In the genomic region with DNA sequence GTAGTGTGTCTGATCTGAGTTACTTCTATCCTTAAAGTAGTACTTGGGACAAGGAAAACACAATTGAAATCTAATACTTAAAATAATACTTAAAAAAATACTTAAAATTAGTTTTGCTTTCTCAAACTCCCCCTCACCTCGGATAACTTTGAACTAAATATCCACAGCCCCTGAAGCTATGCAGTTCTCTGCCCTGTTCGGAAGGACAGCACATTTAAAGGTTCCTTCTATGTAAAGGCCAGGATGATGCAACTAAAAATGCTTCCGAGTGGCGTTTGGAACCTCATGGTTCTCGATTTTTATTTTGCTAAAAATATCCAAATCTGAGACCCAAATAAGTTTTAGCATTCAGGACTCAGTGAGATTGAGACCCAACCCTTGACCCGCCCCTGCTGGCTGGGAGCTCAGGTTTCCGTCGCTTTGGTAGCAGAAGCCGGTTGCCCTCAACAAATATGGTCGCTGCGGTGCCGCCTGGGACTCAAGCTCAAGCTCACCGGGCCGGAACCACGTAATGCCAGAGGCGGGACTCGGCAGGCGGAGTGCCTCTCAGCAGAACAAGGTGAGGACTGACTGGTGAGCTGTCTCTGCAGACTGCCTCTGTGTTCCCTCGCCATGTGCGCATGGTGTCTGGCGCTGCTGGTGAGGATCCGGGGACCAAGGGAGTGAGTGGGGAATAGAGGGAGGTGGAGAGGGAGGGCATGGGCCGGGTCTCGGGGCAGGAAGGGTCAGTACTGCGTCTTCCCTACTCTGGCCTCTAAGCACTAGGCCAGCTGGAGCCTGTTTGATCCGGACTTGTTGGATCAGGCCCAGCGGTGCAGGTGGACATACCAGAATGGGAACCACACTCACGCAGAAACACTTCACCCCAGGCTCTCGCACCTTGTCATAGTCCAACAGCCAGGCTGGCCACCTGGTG, we compare ENCODE assay signal across 7 mouse cellular contexts. TPM values are rescaled to one million over a fixed set of nuclear protein-coding genes. Genes with fewer than 3 reads are reported as not detected.
A peak's percentile ranks its signal among the peaks of the same experiment; 100 is the strongest.
DNase-seq lines count a peak whose midpoint lies in the region; ATAC-seq lines count a peak whose summit lies in the region.

A gene (plus strand): TSS at position 429 of the 916 bp plus-strand sequence.

- H3K27me3 ChIP-seq in intestine, embryonic 15.5 days (replicated peaks), result no peaks in the 10 kb centered on the region
- no peaks in the 10 kb centered on the region for H3K27me3 ChIP-seq in midbrain, embryonic 10.5 days (ENCODE audit: low read depth, poor library complexity, severe bottlenecking)

- intact Hi-C loops in gastrocnemius, postnatal 36 days (cut with DNase I), result loop anchor here (10.0 kb wide), 1 partner anchor 675 kb away; a partner anchor contains a TSS
- intact Hi-C loops in left cerebral cortex, postnatal 25 days (cut with DNase I), result loop anchor here (1.0 kb wide), 1 partner anchor 17 kb away; a partner anchor contains a TSS

- H3K9ac ChIP-seq in intestine, embryonic 15.5 days, result peak within 1 kb of the TSS; percentile 65

- peak within 1 kb of the TSS; percentile 75 for H3K27ac ChIP-seq in intestine, embryonic 15.5 days
- peak within 1 kb of the TSS; percentile 92 for H3K27ac ChIP-seq in midbrain, embryonic 10.5 days (replicated peaks)

- H3K4me3 ChIP-seq in intestine, embryonic 15.5 days (replicated peaks), result peak within 1 kb of the TSS; percentile 59
- peak within 1 kb of the TSS; percentile 75 for H3K4me3 ChIP-seq in midbrain, embryonic 10.5 days

- no peaks in the 10 kb centered on the region for H3K9me3 ChIP-seq in intestine, embryonic 15.5 days
- H3K9me3 ChIP-seq in midbrain, embryonic 10.5 days (replicated peaks), result no peaks in the 10 kb centered on the region

- peak; percentile 97 for ATAC-seq in intestine, embryonic 15.5 days

- H3K36me3 ChIP-seq in intestine, embryonic 15.5 days, result no peaks in the 10 kb centered on the region
- peaks cover 41% of the 10 kb centered on the region for H3K36me3 ChIP-seq in midbrain, embryonic 10.5 days

- DNase-seq in adrenal gland, adult 2 months, result peak; percentile 98
- DNase-seq in embryo, embryonic 11.5 days (ENCODE audit: low read depth, low spot score), result peak; percentile 86
- peak; percentile 93 to 94 for DNase-seq in gastrocnemius, postnatal 36 days
- DNase-seq in left cerebral cortex, postnatal 25 days (ENCODE audit: low spot score in 2 of 2), result peak; percentile 95 to 98
- DNase-seq in midbrain, embryonic 10.5 days (ENCODE audit: low spot score), result peak; percentile 92
- DNase-seq in right cerebral cortex, postnatal 4 days, result peak; percentile 91

- peak within 1 kb of the TSS; percentile 72 for H3K4me2 ChIP-seq in intestine, embryonic 15.5 days (replicated peaks)

- no peaks in the 10 kb centered on the region for H3K4me1 ChIP-seq in intestine, embryonic 15.5 days (replicated peaks)
- H3K4me1 ChIP-seq in midbrain, embryonic 10.5 days, result peaks cover 11% of the 10 kb centered on the region

- 1% methylated on average over 29 of the region's 29 CpGs for WGBS in intestine, embryonic 15.5 days
- WGBS in midbrain, embryonic 10.5 days, result 2% methylated on average over 29 of the region's 29 CpGs

RNA-seq across cellular contexts. Expression of the gene that starts here (rescaled TPM):
- 10 to 100 TPM; 16.9 to 19.1 TPM for total RNA-seq in adrenal gland, adult 2 months (2021)
- 1.6 and 2.1 TPM in 2 replicates for polyA plus RNA-seq in adrenal gland, adult 2 months (2012; rRNA removed)
- 10 to 100 TPM; 10.3 to 13.1 TPM for total RNA-seq in gastrocnemius, postnatal 36 days (2021)
- polyA plus RNA-seq in intestine, embryonic 15.5 days (2015; fragmentation: Nextera tagmentation; extraction: Ambion mirVana), result 26.0 and 26.6 TPM in 2 replicates
- 10 to 100 TPM; 25.3 to 27.9 TPM for total RNA-seq in left cerebral cortex, postnatal 25 days (2021)
- 29.5 and 29.6 TPM in 2 replicates for polyA plus RNA-seq in midbrain, embryonic 10.5 days (2016; fragmentation: Nextera tagmentation; extraction: Ambion mirVana)

Comparison
In these comparisons a context has a peak if more than half of its experiments do, and no peak if none do; other contexts are left out.
1. Peak in every context shown above with its lines: DNase-seq, ATAC-seq, H3K4me3 ChIP-seq and H3K27ac ChIP-seq.